Mouse (Mus musculus): Measurements from ENCODE around the gene Pfpl. TPM values are rescaled to one million over a fixed set of nuclear protein-coding genes. Genes with fewer than 3 reads are reported as not detected.

The Pfpl gene
- total RNA-seq (2022): not detected

- DNase-seq (ENCODE audit: low spot score): no peak
These were observed at the start of gene Pfpl for GRCm38 (mm10) chr19:12427605-12428004. Gene Pfpl (plus strand): TSS chr19:12427905.

GRCm38 (mm10) chr19:12386979-12387378, 40.7 kb upstream of the Pfpl start, which contains the start of gene Olfr1440:
Gene Olfr1440 (plus strand): TSS chr19:12387279.
- no peak for DNase-seq (ENCODE audit: low spot score)

GRCm38 (mm10) chr19:12413737-12414136, 14.0 kb upstream of the Pfpl start:
- DNase-seq (ENCODE audit: low spot score): no peak

- DNase-seq (ENCODE audit: low spot score): no peak
These were observed 10.3 kb upstream of the Pfpl start, which contains the start of gene Olfr1441 for GRCm38 (mm10) chr19:12417361-12417760. Gene Olfr1441 (plus strand): TSS chr19:12417433.

- no peak for DNase-seq (ENCODE audit: low spot score)
These were observed 9.4 kb upstream of the Pfpl start for GRCm38 (mm10) chr19:12418312-12418711.

GRCm38 (mm10) chr19:12420555-12420954, 7.2 kb upstream of the Pfpl start:
- DNase-seq (ENCODE audit: low spot score): no peak

GRCm38 (mm10) chr19:12421680-12422079, 6.0 kb upstream of the Pfpl start:
- DNase-seq (ENCODE audit: low spot score): no peak

GRCm38 (mm10) chr19:12427101-12427500, 604 bp upstream of the Pfpl start:
- no peak for DNase-seq (ENCODE audit: low spot score)

- DNase-seq (ENCODE audit: low spot score): peak; percentile 44
These were observed 5.3 kb downstream of the Pfpl start for GRCm38 (mm10) chr19:12433033-12433432.

- no peak for DNase-seq (ENCODE audit: low spot score)
These were observed 7.3 kb downstream of the Pfpl start for GRCm38 (mm10) chr19:12435011-12435416.

- DNase-seq (ENCODE audit: low spot score): peak; percentile 38
These were observed 8.2 kb downstream of the Pfpl start for GRCm38 (mm10) chr19:12435750-12436524.

GRCm38 (mm10) chr19:12439581-12439980, 11.9 kb downstream of the Pfpl start:
- DNase-seq (ENCODE audit: low spot score): no peak

GRCm38 (mm10) chr19:12440103-12440725, 12.5 kb downstream of the Pfpl start:
- DNase-seq (ENCODE audit: low spot score): peak; percentile 37

GRCm38 (mm10) chr19:12442560-12442959, 14.9 kb downstream of the Pfpl start:
- no peak for DNase-seq (ENCODE audit: low spot score)

GRCm38 (mm10) chr19:12445014-12445413, 17.3 kb downstream of the Pfpl start:
- DNase-seq (ENCODE audit: low spot score): no peak

- DNase-seq (ENCODE audit: low spot score): no peak
These were observed 29.8 kb downstream of the Pfpl start for GRCm38 (mm10) chr19:12457401-12458066.

GRCm38 (mm10) chr19:12459516-12459915, 31.8 kb downstream of the Pfpl start:
- no peak for DNase-seq (ENCODE audit: low spot score)

- no peak for DNase-seq (ENCODE audit: low spot score)
These were observed 32.9 kb downstream of the Pfpl start, which contains the start of gene Mpeg1 for GRCm38 (mm10) chr19:12460282-12461249. Gene Mpeg1 (plus strand): TSS chr19:12460779.

GRCm38 (mm10) chr19:12462851-12463721, 35.4 kb downstream of the Pfpl start:
- no peak for DNase-seq (ENCODE audit: low spot score)

GRCm38 (mm10) chr19:12463722-12464035, 36.0 kb downstream of the Pfpl start:
- no peak for DNase-seq (ENCODE audit: low spot score)

Measured in heart, adult 8-10 months (tissue).